Mouse (Mus musculus) embryo, embryonic 10.5 days (tissue): ENCODE measurements at regions not wholly inside any gene's neighbourhood (a gene's known extent, or its start where the extent isn't known, plus 50 kb on each side); places are given as distances from the start of the nearest gene placed in this dataset.
"Not testable (repeated sequence)": the region's sequence is repeated elsewhere in the genome, so short reads cannot be mapped to it uniquely, and the experiment has no call there.

ENCODE experiments used
- DNase-seq: peaks from one replicate; pipeline ENCODE4 v3.0.0-alpha.2; 2015; ENCODE audit warnings: low spot score

DNA sequence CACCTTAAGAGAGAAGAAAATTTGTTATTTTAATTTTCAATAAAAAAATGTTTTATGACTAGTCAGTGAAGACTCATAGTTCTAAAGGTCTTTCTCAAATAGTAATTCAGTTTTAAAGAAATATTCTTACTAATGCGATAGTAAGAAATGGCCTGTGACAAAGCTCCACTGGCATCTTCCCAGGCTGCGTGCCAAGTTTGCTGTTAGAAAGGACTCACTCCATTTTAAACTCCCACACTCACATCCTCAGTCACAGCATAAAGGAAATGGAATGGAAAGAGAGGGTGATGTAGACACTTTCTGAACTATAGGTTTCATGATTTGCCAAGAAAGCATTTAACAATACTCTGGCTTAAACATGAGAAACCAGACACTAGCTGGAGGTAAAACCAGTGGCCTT, 436.6 kb downstream of the Mei4 start:
- DNase-seq = no peak

DNA sequence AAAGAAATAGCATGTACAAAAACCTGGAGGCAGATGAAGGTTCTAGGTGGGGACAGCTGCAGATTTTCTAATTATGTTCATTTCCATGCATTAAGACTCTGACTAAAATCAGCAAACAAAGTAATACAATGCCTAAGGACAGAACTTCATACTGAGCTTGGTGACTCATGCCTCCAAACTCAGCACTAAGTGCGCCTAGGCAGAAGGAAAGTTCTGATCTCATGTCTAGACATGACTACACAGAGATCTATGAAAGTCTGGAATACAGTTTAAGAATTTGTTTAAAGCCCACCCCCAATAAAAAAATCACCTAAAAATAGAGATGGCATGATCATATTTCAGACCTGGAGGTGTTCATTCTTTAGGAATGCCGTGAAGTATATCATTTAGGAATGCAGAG, 442.8 kb downstream of the Mei4 start:
- DNase-seq = no peak

DNA sequence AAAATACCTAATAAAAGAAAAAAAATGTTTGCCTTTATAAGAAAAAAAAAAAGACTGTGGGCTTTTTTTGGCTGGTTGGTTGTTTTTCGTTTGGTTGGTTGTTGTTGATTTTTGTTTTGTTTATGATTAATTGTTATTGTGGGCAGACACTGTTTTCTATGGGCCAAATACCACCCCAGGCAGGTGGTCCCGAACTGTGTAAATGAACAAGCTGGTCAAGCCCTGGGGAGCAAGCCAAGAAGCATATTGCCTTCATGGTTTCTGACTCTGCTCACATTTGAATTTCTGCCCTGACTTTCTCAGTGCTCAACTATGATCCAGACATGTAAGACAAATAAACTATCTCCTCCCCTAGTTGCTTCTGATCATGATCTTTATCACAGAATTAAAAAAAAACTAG, 449.0 kb downstream of the Mei4 start:
- no peak for DNase-seq

DNA sequence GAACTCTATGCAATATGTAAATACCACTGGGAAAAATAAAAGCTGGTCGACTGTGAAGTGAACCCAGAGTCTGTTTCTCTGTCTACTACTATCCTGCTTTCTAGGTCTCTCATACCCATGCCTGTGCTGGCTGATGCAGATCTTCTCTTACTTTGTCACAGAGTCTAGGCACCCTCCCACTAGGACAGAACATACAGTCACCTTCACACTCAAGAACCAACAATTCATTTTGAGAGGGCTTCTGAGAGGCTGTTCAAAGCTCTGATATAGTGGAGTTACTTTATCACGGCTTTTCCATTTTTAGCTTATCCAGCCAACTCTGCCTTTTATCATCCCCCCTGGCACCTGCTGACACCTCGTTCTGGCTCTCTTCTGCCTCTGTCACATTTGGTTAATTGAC, 477.0 kb downstream of the Mei4 start:
- no peak for DNase-seq

DNA sequence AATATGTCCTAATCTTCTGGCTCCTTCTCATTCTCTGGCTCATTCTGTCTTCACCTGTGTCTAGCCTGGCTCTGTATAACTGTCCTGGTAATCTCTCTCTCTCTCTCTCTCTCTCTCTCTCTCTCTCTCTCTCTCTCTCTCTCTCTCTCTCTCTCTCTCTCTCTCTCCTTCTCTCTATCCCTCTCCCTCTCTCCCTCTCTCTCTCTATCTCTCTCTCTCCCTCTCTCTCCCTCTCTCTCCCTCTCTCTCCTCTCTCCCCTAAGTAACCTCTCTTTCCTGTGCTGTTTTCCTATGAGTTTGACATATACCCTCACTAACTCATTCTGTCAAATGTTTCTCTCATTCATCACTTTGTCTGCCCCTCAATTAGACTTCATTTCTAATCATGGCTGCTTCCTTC, 478.6 kb upstream of the Irak1bp1 start:
- not testable (repeated sequence) for DNase-seq

DNA sequence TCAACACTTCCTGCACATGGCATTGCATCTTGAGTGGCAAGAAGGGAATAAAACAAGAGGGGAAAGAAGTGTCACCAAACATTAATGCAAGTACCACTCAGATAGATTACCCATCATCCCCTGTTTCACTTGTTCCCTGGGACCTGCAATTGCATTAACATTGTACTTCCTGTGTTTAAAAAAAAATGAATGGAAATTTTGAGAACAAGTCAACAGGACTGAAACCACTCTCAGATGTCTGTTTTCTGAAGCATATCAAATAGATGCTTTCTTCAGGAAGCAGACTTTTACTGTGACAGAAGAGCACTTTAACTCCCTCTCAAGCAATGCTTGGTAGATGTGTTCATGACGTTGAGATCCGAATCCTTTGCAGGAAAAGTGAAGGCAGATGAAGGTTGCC, 469.8 kb upstream of the Irak1bp1 start:
- DNase-seq = no peak

DNA sequence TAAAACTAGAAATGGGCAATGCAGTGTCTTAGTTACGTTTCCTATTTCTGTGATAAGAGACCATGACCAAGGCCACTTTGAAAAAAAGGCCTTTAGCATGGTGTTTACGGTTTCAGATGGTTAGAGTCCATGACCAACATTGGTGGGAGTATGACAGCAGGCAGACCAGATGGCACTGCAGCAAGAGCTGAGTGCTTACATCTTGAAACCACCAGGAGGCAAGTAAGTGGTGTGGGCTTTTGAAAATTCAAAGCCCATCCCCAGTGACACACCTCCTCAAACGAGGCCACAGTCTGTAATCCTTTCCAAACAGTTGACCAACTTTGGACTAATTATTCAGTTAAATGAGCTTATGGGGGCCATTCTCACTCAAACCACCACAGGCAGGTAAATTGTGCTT, 427.0 kb upstream of the Irak1bp1 start:
- DNase-seq = no peak

DNA sequence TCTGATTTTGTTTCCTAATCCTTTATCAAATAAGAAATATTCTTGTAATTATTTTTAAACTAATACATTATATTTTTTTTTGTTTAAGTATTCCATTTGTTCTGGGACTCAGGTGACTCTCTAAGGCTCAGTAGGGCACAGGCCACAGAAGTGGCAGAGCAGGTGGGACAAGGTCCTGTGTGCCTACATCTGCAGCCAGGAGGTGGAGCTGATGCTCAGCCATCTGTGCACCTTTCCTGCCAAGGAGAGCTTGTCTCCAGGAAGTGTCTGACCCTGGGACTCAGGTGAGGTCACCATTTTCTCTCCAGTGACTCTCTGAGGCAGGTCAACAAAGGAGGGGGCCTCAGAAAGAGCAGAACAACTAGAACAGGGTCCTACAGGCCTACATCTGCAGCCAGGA, 425.3 kb upstream of the Irak1bp1 start:
- DNase-seq = no peak

DNA sequence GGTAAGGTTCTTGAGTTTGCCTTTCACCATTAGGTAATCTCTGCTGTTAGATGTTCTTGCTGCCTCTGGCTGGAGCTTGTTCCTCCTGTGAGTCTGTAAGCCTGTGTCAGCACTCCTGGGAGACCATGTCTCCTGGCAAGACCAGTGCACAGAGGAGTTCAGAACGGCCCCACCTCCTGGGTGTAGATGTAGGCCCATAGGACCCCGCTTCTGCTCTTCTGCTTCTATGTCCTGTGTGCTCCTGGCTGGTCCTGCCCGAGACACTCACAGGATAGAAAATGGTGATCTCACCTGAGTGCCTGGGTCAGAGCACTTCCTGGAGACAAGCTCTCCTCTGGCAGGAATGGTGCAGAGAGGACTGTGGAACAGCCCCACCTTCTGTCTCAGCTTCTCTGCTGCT, 422.2 kb upstream of the Irak1bp1 start:
- DNase-seq = no peak

DNA sequence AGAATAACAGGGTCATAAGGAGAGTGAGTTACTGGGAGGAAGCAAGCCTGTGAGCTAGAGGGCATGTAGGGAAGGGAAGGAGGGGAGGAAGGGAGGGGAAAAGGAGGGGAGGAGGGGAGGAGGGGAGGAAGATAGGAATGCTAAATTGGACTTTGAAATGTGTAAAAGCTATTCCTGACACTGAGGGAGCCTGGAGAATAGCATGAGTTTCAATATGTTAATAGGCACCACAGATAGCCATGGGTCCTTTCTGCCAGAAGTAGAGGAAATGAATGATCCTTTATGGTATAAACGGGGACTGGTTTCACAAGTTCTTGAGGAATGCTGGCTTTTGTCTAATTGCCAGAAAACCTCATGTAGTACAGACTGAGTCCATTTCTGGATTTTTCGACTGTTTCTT, 420.4 kb upstream of the Irak1bp1 start:
- peak; percentile 1 for DNase-seq
